Mouse (Mus musculus) ovary, adult 18-20 months (tissue): Measurements from ENCODE around the gene Adamtsl1.

Experiments
- DNase-seq: peaks from one replicate; pipeline ENCODE4 v3.0.0; 2022; ENCODE audit warnings: low spot score, mixed read lengths

Adamtsl1 gene

GRCm38 (mm10) chr4:85814418-85814817 lies 300.4 kb downstream of the Adamtsl1 start:
- DNase-seq: no peak

GRCm38 (mm10) chr4:85818504-85818903 lies 304.5 kb downstream of the Adamtsl1 start:
- no peak for DNase-seq

DNA sequence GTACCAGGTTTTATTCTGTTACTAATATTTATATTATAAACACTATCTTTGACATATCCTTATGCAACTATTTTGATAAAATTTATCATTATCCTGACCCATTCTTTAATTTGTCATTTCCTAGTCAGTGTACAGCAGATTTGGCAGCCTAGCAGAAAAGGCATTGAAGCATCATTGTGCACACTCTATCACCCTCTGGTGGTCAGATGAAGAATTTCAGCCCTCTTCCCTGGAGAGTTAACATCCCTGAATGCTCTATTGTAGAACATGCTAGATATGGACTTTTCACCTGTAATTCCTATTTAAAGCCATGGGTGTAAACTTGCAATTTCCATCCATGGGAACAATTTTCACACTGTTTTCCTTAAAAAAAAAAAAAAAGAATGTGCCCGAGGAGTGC lies 305.2 kb downstream of the Adamtsl1 start:
- DNase-seq: no peak

GRCm38 (mm10) chr4:85819921-85820320 lies 305.9 kb downstream of the Adamtsl1 start:
- DNase-seq: no peak

DNA sequence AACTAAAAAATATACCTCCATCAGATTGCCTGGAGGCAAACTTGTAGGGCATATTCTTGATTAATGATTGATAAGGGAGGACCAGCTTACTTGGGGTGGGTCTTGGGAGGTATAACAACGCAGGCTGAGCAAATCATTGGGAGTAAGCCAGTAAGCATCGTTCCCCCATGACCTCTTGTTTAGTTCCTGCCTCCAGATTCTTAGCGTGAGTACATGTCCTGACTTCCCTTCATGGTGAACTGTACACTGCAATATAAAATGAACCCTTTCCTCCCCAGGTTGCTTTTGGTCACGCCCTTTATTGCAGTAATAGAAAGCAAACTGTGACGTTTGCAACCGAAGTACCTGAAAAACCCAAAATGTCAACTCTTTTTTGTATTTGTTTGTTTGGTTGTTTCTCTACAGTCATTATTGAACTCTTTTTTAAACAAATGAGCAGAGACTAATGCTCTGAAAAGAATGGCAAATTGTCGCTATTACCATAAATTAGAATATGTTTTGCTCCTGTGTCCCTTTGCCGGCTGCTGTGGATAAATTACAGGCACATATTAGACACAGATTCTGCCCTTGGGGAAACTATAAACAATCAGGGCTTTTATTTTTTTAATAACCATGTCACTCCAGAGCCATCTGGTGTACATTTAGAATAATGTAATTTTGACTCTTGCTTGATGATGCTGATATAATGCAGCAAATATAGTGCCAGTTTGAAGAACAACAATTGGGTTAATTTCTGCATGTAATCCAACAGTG lies 310.2 kb downstream of the Adamtsl1 start:
- DNase-seq: no peak

GRCm38 (mm10) chr4:85824705-85825085 lies 310.7 kb downstream of the Adamtsl1 start:
- DNase-seq: no peak

DNA sequence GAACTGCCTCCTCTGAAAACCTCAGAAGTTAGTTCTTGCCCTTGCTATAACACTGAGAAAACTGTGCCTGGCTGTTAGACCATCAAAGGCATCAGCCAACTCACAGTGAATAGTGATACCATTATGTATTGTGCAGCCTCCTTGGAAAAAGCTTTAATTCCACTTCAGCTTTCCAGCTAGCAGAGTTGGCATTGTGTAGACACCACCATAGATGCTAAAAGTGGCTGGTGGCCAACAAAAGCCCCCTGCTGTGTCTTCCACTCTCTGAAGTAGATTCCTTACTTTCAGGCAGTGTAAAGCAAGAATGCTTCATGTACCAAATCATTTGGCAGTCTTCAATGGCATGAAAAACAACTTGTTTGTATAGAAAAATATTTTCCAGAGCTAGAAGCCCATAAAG lies 323.1 kb downstream of the Adamtsl1 start:
- no peak for DNase-seq

GRCm38 (mm10) chr4:85837532-85837965 lies 323.6 kb downstream of the Adamtsl1 start:
- no peak for DNase-seq

GRCm38 (mm10) chr4:85838031-85838430 lies 324.1 kb downstream of the Adamtsl1 start:
- DNase-seq: no peak

DNA sequence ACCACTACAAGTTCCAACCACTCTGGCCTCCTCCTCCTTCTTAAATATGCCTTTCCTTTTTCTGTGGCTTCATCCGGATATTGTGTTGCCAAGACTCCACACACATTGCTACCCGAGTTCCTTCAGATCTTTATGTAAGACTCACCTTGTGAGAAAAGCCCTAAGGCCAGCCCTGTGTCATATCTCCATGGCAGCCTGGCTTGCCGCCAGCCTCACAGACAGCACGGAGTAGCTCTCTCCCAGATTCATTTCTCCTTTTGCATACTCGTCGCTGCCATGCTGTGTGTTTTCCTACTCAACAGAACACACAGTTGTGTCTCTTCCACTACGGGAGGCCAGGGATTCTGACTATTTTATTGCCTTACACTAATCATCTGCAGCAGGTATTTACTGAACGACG lies 328.1 kb downstream of the Adamtsl1 start:
- DNase-seq: no peak

GRCm38 (mm10) chr4:85844381-85844780 lies 330.4 kb downstream of the Adamtsl1 start:
- no peak for DNase-seq

DNA sequence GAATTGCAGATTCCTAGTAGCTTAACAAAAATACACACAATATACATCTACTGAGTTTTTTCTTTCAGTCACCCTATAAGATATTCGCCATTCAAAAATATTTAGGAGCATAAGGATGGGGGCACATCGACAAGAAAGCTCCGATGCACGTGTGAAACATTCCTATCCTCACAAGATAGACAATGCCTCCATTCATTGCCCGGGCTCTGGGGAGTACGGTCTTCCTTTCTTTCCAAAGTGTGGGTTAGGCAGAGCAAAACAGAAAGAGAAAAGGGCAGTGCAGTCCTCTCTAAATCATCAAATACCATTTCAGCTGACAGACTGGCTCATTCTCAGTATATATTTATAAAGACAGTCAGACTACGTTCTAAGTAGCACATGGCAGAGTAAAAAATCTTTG lies 332.0 kb downstream of the Adamtsl1 start:
- DNase-seq: no peak

- DNase-seq: no peak
Observed at GRCm38 (mm10) chr4:85853401-85853800, 339.4 kb downstream of the Adamtsl1 start.

DNA sequence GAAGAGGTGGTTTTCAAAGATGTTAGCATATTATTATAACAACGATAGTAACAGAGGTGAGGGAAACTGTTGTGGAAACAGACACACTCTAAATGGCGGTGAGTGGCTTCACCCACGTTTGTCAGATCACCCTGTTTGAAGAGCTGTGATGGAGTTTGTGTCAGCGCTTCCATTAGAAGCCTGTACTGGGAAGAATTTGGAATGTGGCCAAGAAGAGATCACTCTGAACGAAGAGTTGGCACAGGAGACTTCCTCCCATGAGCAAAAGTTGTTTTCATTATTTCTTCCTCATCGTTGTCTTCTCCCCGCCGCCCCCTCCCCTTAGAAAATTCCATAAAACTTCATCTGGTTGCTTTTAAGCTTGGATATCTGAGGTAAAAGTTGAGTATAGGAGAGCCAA lies 340.5 kb downstream of the Adamtsl1 start:
- no peak for DNase-seq

- no peak for DNase-seq
Observed at GRCm38 (mm10) chr4:85879376-85879775, 365.4 kb downstream of the Adamtsl1 start.

DNA sequence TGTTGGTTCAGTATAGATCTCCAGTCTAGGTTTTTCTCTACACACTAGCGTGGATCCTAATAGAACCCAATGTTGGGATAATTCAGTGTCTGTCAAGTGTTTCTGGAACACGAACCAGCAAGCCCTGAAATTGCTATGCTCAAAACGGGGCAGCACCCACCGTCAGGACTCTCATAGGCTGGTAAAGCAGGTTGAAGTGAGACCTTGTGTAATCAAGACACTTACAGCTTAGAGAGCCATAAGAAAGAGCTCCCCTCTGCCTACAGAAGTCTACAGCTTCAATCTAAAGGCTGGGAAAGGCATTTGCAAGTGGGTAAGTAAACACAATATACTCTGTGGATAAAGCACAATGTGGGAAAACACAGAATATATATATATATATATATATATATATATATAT lies 367.3 kb downstream of the Adamtsl1 start:
- no peak for DNase-seq

- DNase-seq: peak; percentile 10
Observed at GRCm38 (mm10) chr4:85884031-85884430, 370.1 kb downstream of the Adamtsl1 start.

DNA sequence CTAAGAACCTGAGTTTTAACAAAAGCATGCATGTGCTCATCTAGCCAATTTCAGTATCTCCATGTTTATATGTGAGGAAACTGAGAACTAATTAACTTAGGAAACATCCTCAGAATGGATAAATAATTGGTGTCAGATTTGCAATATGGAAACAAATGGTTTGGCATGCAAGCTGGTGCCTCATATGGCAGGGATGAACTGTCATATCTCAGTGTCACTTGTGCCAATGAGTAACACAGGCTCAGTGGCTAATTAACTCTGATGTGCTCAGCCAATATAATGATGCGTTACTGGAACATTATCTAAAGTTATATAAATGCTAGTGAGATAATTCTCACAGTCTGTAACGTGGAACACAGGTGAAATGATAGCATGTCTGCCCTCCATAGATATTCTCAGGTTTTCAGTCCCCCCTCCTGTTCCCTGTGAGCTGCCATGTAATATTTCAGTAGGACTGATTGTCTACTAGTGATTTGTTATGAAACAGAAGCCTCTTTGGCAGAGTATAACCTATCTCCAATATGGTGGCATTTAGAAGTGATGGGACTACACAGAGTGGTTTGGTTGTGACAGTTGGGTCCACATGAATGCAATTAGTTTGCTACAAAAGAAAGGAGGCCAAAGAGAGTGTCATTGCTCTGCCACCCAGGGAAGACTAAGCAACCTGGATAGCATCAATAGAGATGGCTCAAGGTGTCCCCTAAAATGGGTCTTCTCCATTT lies 376.1 kb downstream of the Adamtsl1 start:
- no peak for DNase-seq

GRCm38 (mm10) chr4:85901316-85901715 lies 387.3 kb downstream of the Adamtsl1 start:
- DNase-seq: peak; percentile 23

- DNase-seq: no peak
Observed at GRCm38 (mm10) chr4:85904217-85904616, 390.2 kb downstream of the Adamtsl1 start.

- peak; percentile 10 for DNase-seq
Observed at GRCm38 (mm10) chr4:85916034-85916433, 402.1 kb downstream of the Adamtsl1 start.

GRCm38 (mm10) chr4:85918366-85918765 lies 404.4 kb downstream of the Adamtsl1 start:
- DNase-seq: no peak

DNA sequence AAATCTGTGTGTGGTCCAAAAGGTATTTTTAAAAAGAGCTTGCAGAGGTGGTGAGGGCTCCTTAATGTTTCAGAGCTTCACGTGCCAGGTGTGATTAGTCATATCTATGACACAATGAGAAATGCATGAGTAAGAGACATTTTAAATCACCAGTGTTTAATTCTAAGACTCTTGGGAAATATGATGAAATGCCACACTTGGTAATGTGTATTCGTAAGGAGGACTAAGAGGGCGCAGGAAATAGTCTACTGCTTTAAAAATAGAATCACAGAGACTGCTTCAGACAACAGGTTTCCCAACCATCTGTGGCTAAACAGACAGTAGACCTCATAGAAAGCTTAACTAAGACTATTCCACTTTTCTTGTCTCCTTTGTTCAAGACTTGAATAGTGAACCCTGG lies 406.5 kb downstream of the Adamtsl1 start:
- no peak for DNase-seq

DNA sequence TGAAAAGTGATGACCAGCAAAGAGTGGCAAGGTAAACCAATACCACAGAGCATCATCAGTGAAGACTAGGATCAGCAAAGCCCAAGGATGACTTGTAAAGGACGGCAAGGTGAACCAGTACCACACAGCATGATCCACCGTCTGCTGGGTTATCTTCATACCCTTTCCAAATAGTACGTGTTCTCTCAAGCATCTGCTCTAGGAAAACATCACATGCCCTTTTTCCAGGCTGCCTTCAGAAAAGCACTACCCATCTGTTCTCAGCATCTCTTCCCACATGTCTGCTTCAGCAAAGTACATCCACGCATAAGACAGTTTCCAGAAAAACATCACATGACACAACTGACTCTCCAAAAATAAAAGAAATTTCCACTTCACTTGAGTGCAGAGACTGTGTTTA lies 408.8 kb downstream of the Adamtsl1 start:
- no peak for DNase-seq
